Mouse (Mus musculus) stomach, postnatal 0 days (tissue): ENCODE results near the gene P2ry14.

Experiments used
- CTCF ChIP-seq: IDR thresholded peaks from 2 replicates; pipeline ENCODE4 v1.5.1; 2016; ENCODE audit warnings: antibody characterized with exemption, low read depth, mild to moderate bottlenecking, moderate library complexity
- EP300 ChIP-seq: optimal IDR thresholded peaks from 2 replicates; pipeline ENCODE3; 2016; ENCODE audit warnings: antibody characterized with exemption

DNA sequence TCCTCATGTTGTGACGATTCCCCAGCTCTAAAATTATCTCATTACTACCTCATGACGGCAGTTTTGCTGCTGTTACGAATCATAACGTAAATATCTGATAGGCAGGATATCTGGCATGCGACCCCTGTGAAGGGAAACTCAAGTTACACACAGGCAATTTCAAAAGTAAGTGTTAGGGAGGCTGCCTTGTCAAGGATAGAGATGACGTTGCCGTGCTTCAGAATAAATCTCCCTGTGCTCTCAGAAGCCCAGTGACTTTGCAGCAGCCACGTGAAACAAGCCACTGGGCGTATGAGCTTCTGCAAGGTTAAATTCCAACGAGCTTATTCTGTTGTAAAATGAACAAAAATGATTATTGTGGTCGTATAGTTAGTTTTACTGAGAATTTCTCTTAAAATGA is 74.8 kb downstream of the P2ry14 start:
- TF ChIP-seq CTCF, result no peak
- TF ChIP-seq EP300, result no peak
